Mouse (Mus musculus) large intestine, adult 2 months (tissue): Measurements from ENCODE around the gene BC024978. TPM values are rescaled to one million over a fixed set of nuclear protein-coding genes. Genes with fewer than 3 reads are reported as not detected.

ENCODE experiments used
- DNase-seq: peaks from one replicate; pipeline ENCODE4 v3.0.0-alpha.2; 2012; ENCODE audit warnings: low read depth, low spot score
- WGBS: fragments of 180-500 bp; shearing (Covaris S2); methylation state at CpG from one replicate; pipeline ENCODE4 v1.1.7; 2018; 5-methylcytosine and 5-hydroxymethylcytosine counted together
- polyA plus RNA-seq: library from polyadenylated mRNA; depleted of rRNA; stranded (reverse); fragments of >200 nt; gene quantifications from 2 replicates; pipeline ENCODE4 v1.2.3, GENCODE M21; 2012; rRNA removed

BC024978 gene
- polyA plus RNA-seq, 1 experiment = 10.9 TPM

DNA sequence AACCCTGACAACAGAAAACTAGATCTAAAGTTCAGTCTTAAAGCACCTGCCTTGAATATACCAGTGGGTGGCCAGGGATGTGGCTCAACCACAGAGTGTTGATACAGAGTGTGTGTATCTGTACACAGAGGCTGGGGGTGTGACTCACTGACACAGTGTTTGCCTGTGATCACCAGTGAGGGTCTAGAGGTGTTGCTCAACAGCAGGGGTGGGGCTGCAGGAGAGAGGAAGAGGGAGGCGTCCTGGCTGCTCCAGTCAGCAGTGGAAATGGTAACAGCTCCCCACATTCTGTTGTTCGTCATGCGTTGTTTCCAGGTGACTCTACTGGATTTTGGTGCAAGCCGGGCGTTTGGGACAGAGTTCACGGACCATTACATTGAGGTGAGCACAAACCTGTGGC is 56.4 kb downstream of the BC024978 start:
- WGBS = 77% methylated on average over 6 of the region's 6 CpGs
- DNase-seq = no peak

DNA sequence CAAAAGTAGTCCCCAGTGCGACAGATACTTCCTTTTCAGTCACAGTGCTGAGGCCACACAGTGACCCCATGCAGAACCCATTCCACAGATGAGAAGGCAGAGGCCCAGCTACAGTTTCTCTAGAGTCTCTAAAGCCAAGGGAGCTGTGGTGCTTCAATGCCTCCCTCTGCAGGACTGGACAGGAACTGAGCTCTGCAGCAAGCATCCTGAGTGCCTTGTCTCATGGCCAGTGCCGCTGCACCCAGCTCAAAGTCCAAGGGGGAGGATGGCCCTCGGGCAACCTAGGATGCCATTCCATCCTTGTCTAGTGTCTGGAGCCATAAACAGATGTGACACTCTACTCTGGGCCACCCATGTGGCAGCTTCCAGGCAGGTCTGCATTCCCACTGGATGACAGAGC is 60.1 kb downstream of the BC024978 start:
- DNase-seq = no peak
- 37% methylated on average over 3 of the region's 3 CpGs for WGBS

DNA sequence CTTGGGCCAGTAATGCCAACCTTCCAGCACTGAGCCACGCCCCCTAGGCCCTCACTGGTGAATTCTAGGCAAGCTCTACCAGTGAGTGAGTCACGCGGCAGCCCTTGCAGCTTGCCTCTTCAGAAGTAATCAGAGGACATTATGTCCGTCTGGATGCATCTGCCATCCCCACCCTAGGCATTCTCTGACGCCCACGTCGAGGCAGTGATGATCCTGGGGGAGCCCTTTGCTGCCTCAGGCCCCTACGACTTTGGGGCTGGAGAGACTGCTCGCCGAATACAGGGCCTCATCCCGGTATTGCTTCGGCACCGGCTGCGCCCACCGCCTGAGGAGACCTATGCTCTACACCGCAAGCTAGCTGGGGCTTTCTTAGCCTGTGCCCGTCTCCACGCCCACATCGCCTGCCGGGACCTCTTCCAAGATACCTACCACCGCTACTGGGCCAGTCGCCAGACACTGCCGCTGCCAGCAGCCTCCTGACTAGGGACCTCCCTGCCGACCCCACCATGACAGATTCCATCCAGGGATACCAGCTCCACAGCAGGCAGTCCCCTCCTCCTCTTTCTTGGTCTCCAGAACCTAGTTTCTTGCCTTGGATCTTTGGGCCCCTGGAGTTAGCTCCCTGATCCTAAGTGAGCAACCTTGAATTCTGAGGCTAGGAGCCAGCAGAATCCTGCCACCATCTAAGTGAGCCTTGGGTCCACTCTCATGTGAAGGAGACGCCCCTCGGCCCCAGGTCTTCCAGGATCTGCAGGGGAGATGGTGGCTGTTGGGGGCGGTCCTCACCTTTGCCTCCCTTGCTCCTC is 61.7 kb downstream of the BC024978 start:
- WGBS = 37% methylated on average over 27 of the region's 27 CpGs
- DNase-seq = no peak

DNA sequence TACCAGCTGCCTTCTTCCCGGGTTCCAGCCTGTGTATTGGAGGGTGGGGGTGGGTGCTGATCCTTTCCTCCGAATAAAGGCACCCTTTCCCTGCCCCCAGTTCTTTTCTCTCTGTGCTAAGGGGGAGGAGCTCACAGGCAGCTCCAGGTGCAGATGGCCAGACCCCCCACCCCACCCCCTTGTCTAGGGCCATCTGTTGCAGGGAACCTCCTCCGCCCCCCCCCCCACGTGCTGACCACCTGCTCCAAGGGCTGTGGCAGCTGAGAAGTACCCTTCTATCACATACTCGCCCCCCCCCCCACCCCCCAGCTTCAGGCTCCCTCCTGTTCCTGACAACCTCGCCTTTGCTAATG is 62.2 kb downstream of the BC024978 start:
- 16% methylated on average over 3 of the region's 6 CpGs for WGBS
- no peak for DNase-seq

DNA sequence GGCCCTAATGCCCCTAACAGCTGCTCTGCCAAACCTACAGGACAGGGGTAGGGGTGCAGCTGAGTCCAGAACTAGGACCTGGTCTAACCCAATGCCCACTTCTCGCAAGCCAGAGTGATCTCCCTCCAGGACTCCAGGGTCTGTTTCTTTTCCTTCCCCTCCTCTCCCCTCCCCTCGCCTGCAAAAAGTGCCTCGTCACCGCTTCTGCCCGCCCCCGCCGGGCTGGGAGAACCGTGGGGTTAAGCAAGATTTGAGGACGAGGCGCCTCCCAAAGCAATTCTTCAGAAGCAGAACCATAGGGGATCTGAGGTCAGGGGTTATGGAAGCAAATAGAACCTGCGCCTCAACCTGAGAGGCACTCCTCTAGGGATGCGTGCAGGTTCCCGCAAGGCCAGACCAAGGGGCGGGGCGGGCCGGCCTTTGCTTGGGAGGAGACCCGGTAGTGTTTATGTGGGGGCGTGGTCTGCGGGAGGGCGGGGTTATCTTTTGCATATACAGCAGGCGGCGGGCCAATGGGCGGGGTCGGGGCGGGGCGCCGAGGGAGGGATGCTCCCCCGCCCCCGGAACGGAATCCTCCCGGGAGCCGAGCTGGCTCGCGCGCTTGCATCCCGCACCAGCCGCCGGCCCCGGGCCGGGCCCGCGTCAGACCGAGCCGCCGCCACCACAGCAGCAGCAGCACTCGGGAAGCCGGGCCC is 62.8 kb downstream of the BC024978 start, which contains the start of gene Numbl:
TSS of gene Numbl (plus strand) at position 229 of the 695 bp plus-strand sequence.
- 2% methylated on average over 47 of the region's 47 CpGs for WGBS
- peak; percentile 71 for DNase-seq

DNA sequence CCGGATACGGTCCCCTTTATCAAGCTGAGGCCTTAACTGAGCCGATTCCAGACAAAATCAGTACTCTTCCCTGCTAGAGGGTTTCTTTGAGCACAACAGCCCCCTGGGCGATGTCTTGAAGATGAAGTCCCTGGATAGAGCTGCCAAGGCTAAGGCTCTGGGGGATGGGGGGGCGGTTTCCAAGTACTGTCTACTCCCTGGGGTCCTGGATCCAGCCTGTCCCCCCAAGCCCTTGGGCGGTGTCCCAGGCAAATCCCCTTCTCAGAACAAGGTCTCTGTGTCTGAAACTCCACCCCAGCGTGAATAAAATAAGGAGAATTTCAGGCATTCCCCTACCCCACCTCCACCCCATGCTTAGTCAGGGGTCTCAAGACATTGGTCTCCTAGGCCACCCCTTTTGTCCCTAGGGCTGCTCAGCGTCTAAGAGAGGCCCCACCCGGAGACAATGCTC is 63.7 kb downstream of the BC024978 start:
- DNase-seq = no peak
- WGBS = 26% methylated on average over 9 of the region's 9 CpGs

DNA sequence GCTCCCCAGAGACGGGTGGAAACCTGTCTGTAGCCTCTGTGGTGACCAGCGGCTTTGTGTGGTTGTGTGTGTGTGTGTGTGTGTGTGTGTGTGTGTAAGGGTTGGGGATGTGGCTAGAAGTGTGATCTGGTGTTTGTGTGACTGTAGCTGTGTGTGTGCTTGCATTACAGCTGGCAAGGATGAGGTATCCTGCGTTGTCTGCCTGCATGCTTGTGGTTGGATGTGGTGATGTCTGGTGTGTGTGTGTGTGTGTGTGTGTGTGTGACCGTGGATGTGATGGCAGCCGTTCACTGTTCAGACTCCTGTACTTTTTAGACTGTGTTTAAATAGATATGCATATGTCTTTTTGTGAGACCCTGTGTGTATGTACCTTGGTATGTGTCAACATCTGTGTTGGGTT is 64.2 kb downstream of the BC024978 start:
- WGBS = 33% methylated on average over 5 of the region's 5 CpGs

More for the DNA sequence above, 64.2 kb downstream of the BC024978 start:
- no peak for DNase-seq

Other genes starting within 250 kb of the BC024978 start
- gene Cyp2a12, start 166.7 kb upstream of the BC024978 start, polyA plus RNA-seq = not detected in 2 replicates
- 0.18 and 0.22 TPM in 2 replicates for gene Cyp2f2, start 75.9 kb upstream of the BC024978 start, polyA plus RNA-seq
- not detected in 2 replicates for gene Cyp2t4, start 42.1 kb upstream of the BC024978 start, polyA plus RNA-seq
- 80.6 and 86.7 TPM in 2 replicates for gene Egln2, start 29.0 kb upstream of the BC024978 start, polyA plus RNA-seq
- 76.5 and 80.9 TPM in 2 replicates for gene Rab4b, start 16.9 kb upstream of the BC024978 start, polyA plus RNA-seq
- not detected in 2 replicates for gene Gm21983, start 14.7 kb upstream of the BC024978 start, polyA plus RNA-seq
- 0.85 and 2.2 TPM in 2 replicates for gene Mia, start 14.6 kb upstream of the BC024978 start, polyA plus RNA-seq
- gene Snrpa, start 490 bp downstream of the BC024978 start, polyA plus RNA-seq = 168 and 170 TPM in 2 replicates
- gene Itpkc, start 32.9 kb downstream of the BC024978 start, polyA plus RNA-seq = 27.3 and 32.7 TPM in 2 replicates
- gene Coq8b, start 37.2 kb downstream of the BC024978 start, polyA plus RNA-seq = 31.9 and 34.1 TPM in 2 replicates
- gene Numbl, start 62.7 kb downstream of the BC024978 start, polyA plus RNA-seq = 6.4 and 6.6 TPM in 2 replicates
- gene Ltbp4, start 141.9 kb downstream of the BC024978 start, polyA plus RNA-seq = 71.2 and 75.4 TPM in 2 replicates
- gene Shkbp1, start 160.2 kb downstream of the BC024978 start, polyA plus RNA-seq = 59.9 and 78.1 TPM in 2 replicates
- 0.22 TPM in 1 of 2 replicates, not detected in the other for gene Gm20479, start 161.6 kb downstream of the BC024978 start, polyA plus RNA-seq